Mouse (Mus musculus): ENCODE measurements around the gene Gm15294. TPM values are rescaled to one million over a fixed set of nuclear protein-coding genes. Genes with fewer than 3 reads are reported as not detected.

Gene Gm15294
- polyA plus RNA-seq (2015; fragmentation: Nextera tagmentation; extraction: Ambion mirVana), result not detected in 2 replicates

- H3K4me3 ChIP-seq (ENCODE audit: low read depth, low read length), result no peak within 1 kb of the TSS
- H3K4me1 ChIP-seq (ENCODE audit: control insufficient read depth, insufficient read depth, low read length), result no peaks in the 10 kb centered on the region
- H3K9me3 ChIP-seq (replicated peaks; ENCODE audit: control insufficient read depth, low read length, poor library complexity, severe bottlenecking), result no peaks in the 10 kb centered on the region
- no peak for ATAC-seq
- no peak within 1 kb of the TSS for H3K9ac ChIP-seq (ENCODE audit: low read depth, low read length)
- H3K27me3 ChIP-seq (ENCODE audit: control insufficient read depth, insufficient read depth, low read depth, low read length), result no peaks in the 10 kb centered on the region
- no peaks in the 10 kb centered on the region for H3K36me3 ChIP-seq (ENCODE audit: control insufficient read depth, insufficient read depth, low read length)
- H3K4me2 ChIP-seq (ENCODE audit: low read length), result no peak within 1 kb of the TSS
- no peak within 1 kb of the TSS for H3K27ac ChIP-seq (ENCODE audit: low read length)
- WGBS, result 96% methylated on average over 4 of the region's 4 CpGs
Measured at GRCm38 (mm10) chrX:141875135-141875534, at the start of gene Gm15294. Gene Gm15294 (minus strand): TSS chrX:141875235.

DNA sequence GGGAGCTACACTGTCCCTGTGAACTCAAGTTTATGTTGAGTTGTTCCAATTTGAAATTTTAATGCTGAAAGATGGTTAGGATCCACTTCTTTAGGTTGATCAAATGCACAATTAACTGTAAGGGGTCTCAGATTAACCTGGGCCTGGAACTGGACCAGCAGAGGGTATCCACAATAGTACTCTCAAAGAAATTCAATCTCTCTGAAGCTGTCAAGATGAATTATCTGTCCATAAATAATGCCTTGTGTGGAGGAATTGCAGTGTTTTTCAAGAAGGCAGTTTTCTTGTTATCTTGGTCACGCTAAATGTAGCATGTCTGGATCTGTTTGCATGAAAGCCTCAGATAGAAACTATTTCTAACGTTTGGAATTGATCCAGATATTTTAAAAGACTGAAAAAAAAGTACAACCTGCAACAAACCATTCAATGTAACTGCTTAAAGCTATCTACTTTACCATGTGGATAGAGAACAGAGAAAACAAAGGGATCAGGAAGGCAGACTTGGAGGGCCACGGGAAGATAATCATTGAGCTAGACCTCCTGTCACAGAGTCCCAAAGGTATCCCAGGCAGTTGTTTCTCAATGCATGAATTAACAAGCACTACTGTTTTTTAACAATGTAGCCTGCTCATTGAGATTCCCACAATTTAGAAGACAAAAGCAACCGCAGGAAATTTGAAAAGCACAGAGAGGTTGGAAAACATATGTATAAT, 9.5 kb upstream of the Gm15294 start:
- H3K27ac ChIP-seq (ENCODE audit: low read length), result no peak overlapping the region
- H3K4me1 ChIP-seq (ENCODE audit: control insufficient read depth, insufficient read depth, low read length), result no peaks in the 10 kb centered on the region
- no peak overlapping the region for H3K4me2 ChIP-seq (ENCODE audit: low read length)
- no peak overlapping the region for H3K4me3 ChIP-seq (ENCODE audit: low read depth, low read length)
- no peaks in the 10 kb centered on the region for H3K36me3 ChIP-seq (ENCODE audit: control insufficient read depth, insufficient read depth, low read length)
- no peaks in the 10 kb centered on the region for H3K27me3 ChIP-seq (ENCODE audit: control insufficient read depth, insufficient read depth, low read depth, low read length)
- H3K9ac ChIP-seq (ENCODE audit: low read depth, low read length), result no peak overlapping the region
- no peak for ATAC-seq
- no peaks in the 10 kb centered on the region for H3K9me3 ChIP-seq (replicated peaks; ENCODE audit: control insufficient read depth, low read length, poor library complexity, severe bottlenecking)
- WGBS, result 30% methylated on average over 4 of the region's 4 CpGs

DNA sequence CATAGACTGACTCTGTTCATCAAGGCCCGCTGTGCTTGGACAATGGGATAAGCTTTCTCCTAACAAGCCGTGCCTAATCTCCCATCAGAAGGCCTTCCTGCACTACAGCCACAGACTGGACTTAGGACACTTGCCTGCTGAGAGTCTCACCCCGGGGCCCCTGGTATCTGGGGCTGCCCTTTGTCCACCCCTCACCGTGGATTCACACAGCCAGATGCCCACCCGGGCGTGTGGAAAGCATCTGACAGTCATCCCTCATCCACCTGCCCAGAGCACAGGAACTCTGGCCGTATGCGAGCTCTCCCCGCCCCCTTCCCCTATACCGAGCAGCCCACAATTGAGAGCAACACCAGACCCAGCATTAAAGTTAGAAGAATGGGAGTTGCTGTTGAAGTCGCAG, 1.0 kb downstream of the Gm15294 start:
- no peaks in the 10 kb centered on the region for H3K4me1 ChIP-seq (ENCODE audit: control insufficient read depth, insufficient read depth, low read length)
- H3K27me3 ChIP-seq (ENCODE audit: control insufficient read depth, insufficient read depth, low read depth, low read length), result no peaks in the 10 kb centered on the region
- H3K9ac ChIP-seq (ENCODE audit: low read depth, low read length), result no peak overlapping the region
- ATAC-seq, result no peak
- no peak overlapping the region for H3K4me2 ChIP-seq (ENCODE audit: low read length)
- no peaks in the 10 kb centered on the region for H3K36me3 ChIP-seq (ENCODE audit: control insufficient read depth, insufficient read depth, low read length)
- no peak overlapping the region for H3K4me3 ChIP-seq (ENCODE audit: low read depth, low read length)
- no peaks in the 10 kb centered on the region for H3K9me3 ChIP-seq (replicated peaks; ENCODE audit: control insufficient read depth, low read length, poor library complexity, severe bottlenecking)
- WGBS, result 33% methylated on average over 11 of the region's 11 CpGs
- no peak overlapping the region for H3K27ac ChIP-seq (ENCODE audit: low read length)

GRCm38 (mm10) chrX:141873597-141873996, 1.4 kb downstream of the Gm15294 start:
- WGBS, result 30% methylated on average over 4 of the region's 4 CpGs
- no peak overlapping the region for H3K4me2 ChIP-seq (ENCODE audit: low read length)
- no peak overlapping the region for H3K27ac ChIP-seq (ENCODE audit: low read length)
- ATAC-seq, result no peak
- no peak overlapping the region for H3K9ac ChIP-seq (ENCODE audit: low read depth, low read length)
- no peaks in the 10 kb centered on the region for H3K36me3 ChIP-seq (ENCODE audit: control insufficient read depth, insufficient read depth, low read length)
- no peak overlapping the region for H3K4me3 ChIP-seq (ENCODE audit: low read depth, low read length)
- no peaks in the 10 kb centered on the region; the same call in 1 of the 2 replicates for H3K27me3 ChIP-seq (ENCODE audit: control insufficient read depth, insufficient read depth, low read depth, low read length)
- no peaks in the 10 kb centered on the region for H3K9me3 ChIP-seq (replicated peaks; ENCODE audit: control insufficient read depth, low read length, poor library complexity, severe bottlenecking)
- H3K4me1 ChIP-seq (ENCODE audit: control insufficient read depth, insufficient read depth, low read length), result no peaks in the 10 kb centered on the region

- WGBS, result 24% methylated on average over 6 of the region's 6 CpGs
- no peak overlapping the region for H3K27ac ChIP-seq (ENCODE audit: low read length)
Measured at GRCm38 (mm10) chrX:141855684-141856396, 19.2 kb downstream of the Gm15294 start.

More at GRCm38 (mm10) chrX:141855684-141856396, 19.2 kb downstream of the Gm15294 start:
- no peaks in the 10 kb centered on the region for H3K9me3 ChIP-seq (replicated peaks; ENCODE audit: control insufficient read depth, low read length, poor library complexity, severe bottlenecking)
- H3K27me3 ChIP-seq (ENCODE audit: control insufficient read depth, insufficient read depth, low read depth, low read length), result peaks cover 2% of the 10 kb centered on the region
- H3K4me2 ChIP-seq (ENCODE audit: low read length), result no peak overlapping the region
- no peak overlapping the region for H3K4me3 ChIP-seq (ENCODE audit: low read depth, low read length)
- H3K4me1 ChIP-seq (ENCODE audit: control insufficient read depth, insufficient read depth, low read length), result 0 out of 2 replicates have a peak, but pooled peaks cover 5% of the 10 kb centered on the region
- no peaks in the 10 kb centered on the region for H3K36me3 ChIP-seq (ENCODE audit: control insufficient read depth, insufficient read depth, low read length)
- H3K9ac ChIP-seq (ENCODE audit: low read depth, low read length), result 0 out of 2 replicates have a peak overlapping the region, but pooled peaks have one; percentile 1
- ATAC-seq, result peak; percentile 32; the same call in 1 of the 2 replicates

Other genes with a start within 250 kb of the Gm15294 start
- gene Irs4, start 150.0 kb downstream of the Gm15294 start, polyA plus RNA-seq (2015; fragmentation: Nextera tagmentation; extraction: Ambion mirVana), result 3.9 TPM in 2 replicates

Data from midbrain, embryonic 16.5 days (tissue).